Mouse (Mus musculus): ENCODE data around the gene Tmem117.

Gene Tmem117

GRCm38 (mm10) chr15:94903188-94903587 is 274.2 kb downstream of the Tmem117 start:
- no peak for DNase-seq

GRCm38 (mm10) chr15:94904672-94905407 is 275.8 kb downstream of the Tmem117 start:
- no peak for DNase-seq

GRCm38 (mm10) chr15:94921672-94922071 is 292.6 kb downstream of the Tmem117 start:
- no peak for DNase-seq

GRCm38 (mm10) chr15:94927986-94928385 is 299.0 kb downstream of the Tmem117 start:
- DNase-seq = no peak

- no peak for DNase-seq
Observed at GRCm38 (mm10) chr15:94930743-94931142, 301.7 kb downstream of the Tmem117 start.

GRCm38 (mm10) chr15:94933044-94933443 is 304.0 kb downstream of the Tmem117 start:
- no peak for DNase-seq

GRCm38 (mm10) chr15:94933480-94933879 is 304.4 kb downstream of the Tmem117 start:
- DNase-seq = no peak

- no peak for DNase-seq
Observed at GRCm38 (mm10) chr15:94941954-94942353, 312.9 kb downstream of the Tmem117 start.

- no peak for DNase-seq
Observed at GRCm38 (mm10) chr15:94942465-94942864, 313.4 kb downstream of the Tmem117 start.

- no peak for DNase-seq
Observed at GRCm38 (mm10) chr15:94943891-94944290, 314.9 kb downstream of the Tmem117 start.

GRCm38 (mm10) chr15:94951382-94952048 is 322.5 kb downstream of the Tmem117 start:
- no peak for DNase-seq

GRCm38 (mm10) chr15:94956697-94957096 is 327.7 kb downstream of the Tmem117 start:
- no peak for DNase-seq

GRCm38 (mm10) chr15:94957202-94957601 is 328.2 kb downstream of the Tmem117 start:
- no peak for DNase-seq

GRCm38 (mm10) chr15:94967004-94967403 is 338.0 kb downstream of the Tmem117 start:
- DNase-seq = no peak

GRCm38 (mm10) chr15:94968403-94969180 is 339.6 kb downstream of the Tmem117 start:
- DNase-seq = no peak

- DNase-seq = no peak
Observed at GRCm38 (mm10) chr15:94981798-94982197, 352.8 kb downstream of the Tmem117 start.

- peak; percentile 43 to 50 for DNase-seq
Observed at GRCm38 (mm10) chr15:94995352-94995751, 366.3 kb downstream of the Tmem117 start.

GRCm38 (mm10) chr15:95005121-95005824 is 376.2 kb downstream of the Tmem117 start:
- peak; percentile 22 to 32 for DNase-seq

GRCm38 (mm10) chr15:95022251-95022650 is 393.2 kb downstream of the Tmem117 start:
- no peak for DNase-seq

- no peak for DNase-seq
Observed at GRCm38 (mm10) chr15:95024401-95024800, 395.4 kb downstream of the Tmem117 start.

GRCm38 (mm10) chr15:95028862-95029486 is 399.9 kb downstream of the Tmem117 start:
- DNase-seq = no peak

- no peak for DNase-seq
Observed at GRCm38 (mm10) chr15:95029487-95029875, 400.4 kb downstream of the Tmem117 start.

All from cerebellum, postnatal 36 days (tissue).